Mouse (Mus musculus): ENCODE measurements around the gene Axin2. TPM values are rescaled to one million over a fixed set of nuclear protein-coding genes. Genes with fewer than 3 reads are reported as not detected.
"Not testable (repeated sequence)": the region's sequence is repeated elsewhere in the genome, so short reads cannot be mapped to it uniquely, and the experiment has no call there.

Axin2 gene
- 11.3 and 12.4 TPM in 2 replicates for polyA plus RNA-seq (2012; rRNA removed)

GRCm38 (mm10) chr11:108920158-108920635 lies at the start of gene Axin2:
Gene Axin2 (plus strand): TSS chr11:108920349.
- DNase-seq (ENCODE audit: low spot score): peak; percentile 84

DNA sequence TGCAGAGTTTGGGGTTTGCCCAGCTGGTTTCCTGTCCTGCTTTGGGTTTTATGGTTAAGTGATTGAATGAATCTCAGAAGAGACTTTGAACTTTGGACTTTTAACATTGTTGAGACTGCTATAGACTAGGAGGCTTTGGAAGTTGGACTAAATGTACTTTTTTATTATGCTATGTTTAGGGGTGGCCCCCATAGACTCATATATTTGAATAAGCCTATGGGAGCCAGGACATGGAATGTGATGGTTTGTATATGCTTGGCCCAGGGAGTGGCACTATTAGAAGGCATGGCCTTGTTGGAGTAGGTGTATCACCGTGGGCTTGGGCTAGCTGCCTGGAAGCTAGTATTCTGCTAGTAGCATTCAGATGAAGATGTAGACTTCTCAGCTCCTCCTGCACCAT lies 48.9 kb upstream of the Axin2 start:
- not testable (repeated sequence) for DNase-seq (ENCODE audit: low spot score)

GRCm38 (mm10) chr11:108871748-108872147 lies 48.4 kb upstream of the Axin2 start:
- no peak for DNase-seq (ENCODE audit: low spot score)

DNA sequence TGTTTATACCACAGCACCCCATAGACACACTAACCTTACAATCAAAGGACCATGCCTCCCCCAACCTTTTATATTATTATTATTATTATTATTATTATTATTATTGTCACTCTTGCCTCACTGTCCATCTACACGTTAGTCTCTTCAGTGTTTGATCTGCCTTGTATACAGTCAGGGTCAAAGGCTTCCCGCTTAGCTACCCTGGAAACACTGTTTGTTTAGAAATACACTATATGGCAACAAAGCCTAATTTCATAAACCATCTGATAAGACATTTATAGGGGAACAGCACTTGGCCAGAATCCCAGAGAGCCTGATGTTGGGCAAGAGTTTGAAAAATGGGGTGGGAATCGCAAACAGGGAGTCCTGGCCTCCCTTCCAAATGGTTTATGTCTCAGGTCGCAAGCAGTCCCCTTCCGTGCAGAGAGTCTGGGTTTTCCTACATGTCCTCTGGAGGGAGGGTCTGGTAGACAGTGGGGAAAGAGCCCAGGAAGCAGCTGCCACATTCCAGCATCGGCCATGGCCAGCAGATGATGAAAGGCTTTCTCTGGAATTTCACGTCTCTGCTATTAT lies 43.4 kb upstream of the Axin2 start:
- DNase-seq (ENCODE audit: low spot score): no peak

GRCm38 (mm10) chr11:108877520-108877919 lies 42.6 kb upstream of the Axin2 start:
- no peak for DNase-seq (ENCODE audit: low spot score)

GRCm38 (mm10) chr11:108880546-108880945 lies 39.6 kb upstream of the Axin2 start:
- DNase-seq (ENCODE audit: low spot score): no peak

DNA sequence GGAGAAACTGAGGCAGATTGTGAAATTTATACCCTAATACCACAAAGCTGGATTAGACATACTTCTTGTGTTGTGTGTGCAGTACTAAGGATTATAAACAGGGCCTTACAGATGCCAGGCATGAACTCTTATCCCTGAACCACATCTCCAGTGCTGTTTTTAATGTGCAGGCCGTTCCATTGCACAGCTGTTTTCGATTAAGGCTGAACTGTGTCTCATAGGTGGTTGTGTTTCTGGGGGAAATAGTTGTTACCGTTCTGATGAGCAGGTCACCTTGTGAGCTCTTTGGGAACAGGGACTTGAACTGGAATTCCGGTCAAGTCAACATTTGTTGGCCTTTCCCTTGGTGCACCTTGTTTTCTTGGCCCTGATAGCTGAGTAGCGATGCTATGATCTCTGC lies 38.5 kb upstream of the Axin2 start:
- DNase-seq (ENCODE audit: low spot score): no peak

GRCm38 (mm10) chr11:108885276-108885896 lies 34.8 kb upstream of the Axin2 start:
- DNase-seq (ENCODE audit: low spot score): no peak

GRCm38 (mm10) chr11:108886060-108886459 lies 34.1 kb upstream of the Axin2 start:
- DNase-seq (ENCODE audit: low spot score): no peak

- DNase-seq (ENCODE audit: low spot score): no peak
Observed at GRCm38 (mm10) chr11:108889121-108889520, 31.0 kb upstream of the Axin2 start.

GRCm38 (mm10) chr11:108890544-108890943 lies 29.6 kb upstream of the Axin2 start:
- no peak for DNase-seq (ENCODE audit: low spot score)

DNA sequence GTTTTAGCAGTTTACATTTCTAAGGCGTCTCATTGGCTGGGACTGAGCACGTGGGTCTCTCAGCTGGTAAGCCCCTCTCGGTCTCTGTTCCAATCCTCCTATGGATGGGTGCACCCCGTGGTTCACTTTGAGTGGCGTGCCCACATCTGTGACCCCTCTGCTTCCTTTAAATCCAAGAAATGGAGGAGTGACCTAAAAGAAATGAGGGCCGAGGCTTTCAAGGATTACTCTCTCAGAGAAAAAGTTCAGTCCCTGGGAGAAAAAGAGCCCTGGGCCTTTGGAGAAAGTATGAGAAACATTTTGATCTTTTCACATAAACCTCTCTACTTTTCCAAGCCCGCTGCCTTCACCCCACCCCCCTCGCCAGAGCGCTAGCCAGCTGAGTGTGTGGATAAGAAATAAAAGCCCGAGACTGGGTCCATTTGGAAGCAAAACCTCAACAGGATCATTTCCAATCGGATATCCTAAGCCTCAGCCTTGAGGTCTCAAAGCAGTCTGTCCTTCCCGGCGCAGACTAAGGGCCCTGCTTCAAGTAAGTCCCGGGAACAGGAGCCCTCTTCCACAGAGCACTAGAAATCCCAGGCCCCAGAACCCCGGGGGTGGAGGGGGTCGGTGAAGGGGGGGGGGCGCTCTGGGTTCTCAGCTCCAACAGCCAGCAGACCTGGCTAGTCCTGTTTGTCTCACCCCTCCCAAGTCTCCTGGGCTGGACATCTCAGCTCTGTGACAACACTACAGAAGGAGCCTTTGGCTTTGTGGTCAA lies 28.9 kb upstream of the Axin2 start:
- DNase-seq (ENCODE audit: low spot score): no peak

DNA sequence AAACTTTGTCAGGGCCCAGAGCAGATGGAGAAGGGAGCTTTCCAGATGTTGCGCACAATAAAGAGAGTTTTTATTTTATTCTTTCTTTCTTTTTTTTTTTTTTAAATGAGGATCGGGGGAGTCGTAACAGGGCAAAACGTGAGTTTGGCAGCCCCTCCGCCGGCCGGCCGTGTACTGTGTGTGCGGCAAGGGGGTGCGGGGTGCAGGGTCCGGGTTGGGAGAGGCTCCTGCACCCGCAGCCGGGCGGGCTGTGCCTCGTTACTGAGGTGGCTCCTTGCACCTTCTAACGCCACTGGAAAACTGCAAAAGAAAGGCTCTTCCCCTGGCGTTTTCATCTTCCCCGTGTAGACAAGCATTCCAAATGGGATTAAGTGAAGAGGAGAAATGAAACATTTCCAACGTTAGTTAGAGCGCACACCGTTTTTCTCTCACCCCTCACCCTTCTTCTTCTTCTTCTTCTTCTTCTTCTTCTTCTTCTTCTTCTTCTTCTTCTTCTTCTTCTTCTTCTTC lies 28.2 kb upstream of the Axin2 start:
- DNase-seq (ENCODE audit: low spot score): no peak

DNA sequence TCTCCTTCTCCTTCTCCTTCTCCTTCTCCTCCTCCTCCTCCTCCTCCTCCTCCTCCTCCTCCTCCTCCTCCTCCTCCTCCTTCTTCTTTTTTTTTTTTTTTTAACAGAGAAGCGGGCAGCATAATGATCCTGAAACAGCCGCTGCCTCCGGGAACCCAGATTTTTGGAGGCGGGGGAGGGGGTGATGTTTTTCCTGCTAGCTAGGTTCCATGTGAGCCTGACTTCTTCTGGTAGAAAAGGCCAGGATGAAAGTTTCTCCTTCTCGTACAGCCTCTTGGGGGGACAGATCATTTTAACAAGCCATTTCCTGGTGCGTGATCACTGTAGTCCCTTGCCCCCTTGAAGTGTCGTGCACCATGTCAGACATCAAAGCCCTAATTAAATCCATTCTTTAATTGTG lies 27.7 kb upstream of the Axin2 start:
- no peak for DNase-seq (ENCODE audit: low spot score)

DNA sequence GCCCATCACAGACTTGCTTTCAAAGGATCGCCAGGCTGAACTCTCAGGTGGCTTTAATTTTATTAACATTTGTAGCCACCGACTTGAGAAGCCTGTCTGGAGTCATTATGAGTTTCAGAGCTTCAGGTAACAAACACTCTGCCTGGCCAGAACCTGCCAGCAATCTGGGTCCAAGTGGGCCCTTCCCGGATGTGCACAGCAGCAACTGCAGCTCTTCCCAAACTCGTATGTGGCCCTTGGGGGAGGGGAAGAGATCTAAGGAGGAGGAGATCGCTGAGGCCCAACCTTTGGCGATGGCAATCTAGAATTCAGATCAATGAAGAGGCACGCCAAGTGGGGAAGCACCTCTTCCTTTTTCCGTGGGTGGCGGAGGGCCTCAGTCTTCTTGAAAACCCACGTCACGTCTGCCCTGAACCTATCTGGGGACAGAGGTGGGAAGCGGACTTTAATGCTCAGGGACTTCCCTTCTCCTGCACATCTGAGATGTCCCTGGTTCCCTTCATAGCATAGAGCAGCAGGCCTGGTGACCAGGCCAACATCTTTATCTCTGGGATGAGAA lies 26.8 kb upstream of the Axin2 start:
- DNase-seq (ENCODE audit: low spot score): no peak

GRCm38 (mm10) chr11:108893855-108894510 lies 26.2 kb upstream of the Axin2 start:
- no peak for DNase-seq (ENCODE audit: low spot score)

DNA sequence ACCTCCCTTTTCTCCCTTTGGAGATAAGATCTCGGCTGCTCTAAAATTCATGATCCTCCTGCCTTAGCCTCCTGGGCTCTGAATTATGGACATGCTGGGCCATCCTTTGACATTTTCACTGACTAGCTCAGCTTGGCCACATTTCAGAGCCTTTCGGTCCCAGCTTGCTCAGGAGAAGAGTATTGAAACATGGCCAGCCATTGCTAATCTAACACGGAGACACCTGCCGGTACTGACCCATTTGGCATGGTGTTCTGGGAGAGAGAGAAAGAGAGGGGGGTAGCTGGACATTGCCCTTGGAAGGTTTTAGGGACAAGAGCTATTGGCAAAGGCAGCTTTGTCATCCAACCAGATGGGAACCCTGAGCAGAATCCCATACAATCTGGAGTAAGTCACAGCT lies 23.1 kb upstream of the Axin2 start:
- no peak for DNase-seq (ENCODE audit: low spot score)

DNA sequence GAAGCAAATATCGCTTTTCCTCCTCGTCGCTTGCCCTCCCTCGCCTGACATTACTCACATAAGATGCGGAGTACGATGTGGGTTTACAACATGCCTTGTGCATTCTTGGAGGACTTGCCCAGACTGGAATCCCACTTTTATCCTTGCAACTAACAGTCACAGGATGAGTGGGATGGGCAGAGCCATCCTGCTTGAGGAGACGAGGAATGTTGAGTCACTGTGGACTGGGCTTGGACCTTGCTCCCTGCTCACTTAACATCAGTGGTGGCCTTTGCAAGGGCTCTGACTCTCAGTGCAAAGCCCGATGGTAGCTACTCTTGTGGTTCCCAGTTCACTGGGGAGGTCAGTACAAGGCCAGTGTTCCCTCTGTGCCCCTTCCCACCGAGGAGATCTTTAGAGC lies 22.1 kb upstream of the Axin2 start:
- no peak for DNase-seq (ENCODE audit: low spot score)

GRCm38 (mm10) chr11:108898483-108898882 lies 21.7 kb upstream of the Axin2 start:
- DNase-seq (ENCODE audit: low spot score): no peak

DNA sequence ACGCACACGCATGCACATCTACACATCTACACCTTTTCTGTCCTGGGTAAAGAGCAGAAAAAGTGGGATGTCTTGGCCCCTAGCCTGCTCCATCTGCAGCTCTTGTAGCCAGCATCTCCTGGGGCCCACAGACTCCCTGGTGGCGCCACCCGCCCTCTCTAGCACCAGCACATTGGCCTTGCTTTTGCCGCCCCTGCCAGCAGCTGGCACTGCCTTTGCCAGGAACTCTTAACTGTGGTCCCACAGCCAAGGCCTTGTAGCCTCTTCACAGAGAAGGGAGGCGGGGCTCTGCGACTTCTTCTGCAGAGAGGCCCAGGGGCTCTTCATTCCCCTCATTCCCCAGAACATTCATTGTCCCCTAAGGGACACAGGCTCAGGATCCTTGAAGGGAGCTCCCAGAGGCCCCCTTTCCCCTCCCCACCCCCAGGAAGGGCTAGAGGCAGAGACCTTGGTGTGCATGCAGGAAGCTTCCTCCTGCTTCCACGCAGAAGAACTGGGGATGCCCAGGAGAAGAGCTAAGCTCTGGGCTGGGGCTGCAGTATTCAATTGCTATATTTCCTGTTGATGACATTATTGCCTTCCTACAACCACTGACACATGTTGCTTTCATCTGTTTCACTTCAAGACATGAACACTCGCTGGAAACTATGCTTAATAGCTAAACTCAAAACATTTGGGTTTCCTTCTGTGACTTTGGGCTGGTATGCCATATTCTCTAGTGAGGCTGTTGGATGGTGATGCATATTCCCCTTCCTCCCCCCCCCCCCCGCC lies 19.2 kb upstream of the Axin2 start:
- DNase-seq (ENCODE audit: low spot score): no peak

DNA sequence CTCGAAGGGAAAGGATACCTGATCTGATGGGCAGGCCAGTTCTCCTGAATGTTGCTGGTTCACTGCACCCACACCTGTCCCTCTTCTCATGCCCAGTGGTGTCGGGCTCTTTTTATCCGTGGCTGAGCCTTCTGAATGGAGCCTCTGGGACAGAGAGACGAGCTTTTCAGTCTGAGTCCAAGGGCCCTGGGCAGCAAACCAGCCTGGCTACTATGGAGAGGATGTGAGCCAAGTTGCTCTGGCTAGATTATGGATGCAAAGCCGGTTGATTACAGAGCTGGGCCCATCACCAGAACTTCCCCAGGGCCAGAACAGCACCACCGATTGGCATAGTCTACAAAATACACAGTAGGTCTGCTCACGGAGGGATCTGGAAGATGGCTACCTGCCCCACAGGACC lies 18.5 kb upstream of the Axin2 start:
- DNase-seq (ENCODE audit: low spot score): no peak
